Mouse (Mus musculus): ENCODE measurements at regions not wholly inside any gene's neighbourhood (a gene's known extent, or its start where the extent isn't known, plus 50 kb on each side); places are given as distances from the start of the nearest gene placed in this dataset.

DNA sequence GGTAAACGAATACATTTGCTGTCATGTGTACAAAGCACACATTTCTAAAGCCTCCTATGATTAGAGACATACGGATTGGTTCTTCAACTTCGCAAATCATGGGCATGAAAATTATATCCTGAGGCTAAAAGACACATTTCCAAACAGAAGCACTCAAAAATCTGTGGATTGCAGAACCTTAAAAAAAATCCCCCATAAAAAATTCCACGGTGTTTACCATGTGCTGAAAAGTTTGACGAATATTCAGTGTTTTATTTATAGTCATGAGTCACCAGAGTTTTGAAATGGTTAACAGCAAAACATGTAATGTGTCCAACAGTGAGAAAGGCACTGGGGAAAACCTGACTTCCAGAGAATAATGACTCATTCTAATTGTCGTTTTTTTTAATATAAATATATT is 1214.9 kb upstream of the Cited2 start:
- H3K36me3 ChIP-seq (ENCODE audit: control insufficient read depth, insufficient read depth, low read length), result no peaks in the 10 kb centered on the region
- no peak overlapping the region for H3K4me2 ChIP-seq (ENCODE audit: low read depth, low read length)
- no peak overlapping the region for H3K4me3 ChIP-seq (replicated peaks; ENCODE audit: low read length)
- H3K27me3 ChIP-seq (ENCODE audit: control insufficient read depth, insufficient read depth, low read length), result no peaks in the 10 kb centered on the region
- 65% methylated on average over 6 of the region's 6 CpGs for WGBS
- no peak overlapping the region for H3K9ac ChIP-seq (ENCODE audit: low read length)
- no peak overlapping the region for H3K27ac ChIP-seq (ENCODE audit: low read length)
- H3K4me1 ChIP-seq (ENCODE audit: control insufficient read depth, insufficient read depth, low read length), result no peaks in the 10 kb centered on the region
- no peak for ATAC-seq (ENCODE audit: insufficient read depth, low FRiP score)
- no peaks in the 10 kb centered on the region for H3K9me3 ChIP-seq (replicated peaks; ENCODE audit: control insufficient read depth, low read length)

DNA sequence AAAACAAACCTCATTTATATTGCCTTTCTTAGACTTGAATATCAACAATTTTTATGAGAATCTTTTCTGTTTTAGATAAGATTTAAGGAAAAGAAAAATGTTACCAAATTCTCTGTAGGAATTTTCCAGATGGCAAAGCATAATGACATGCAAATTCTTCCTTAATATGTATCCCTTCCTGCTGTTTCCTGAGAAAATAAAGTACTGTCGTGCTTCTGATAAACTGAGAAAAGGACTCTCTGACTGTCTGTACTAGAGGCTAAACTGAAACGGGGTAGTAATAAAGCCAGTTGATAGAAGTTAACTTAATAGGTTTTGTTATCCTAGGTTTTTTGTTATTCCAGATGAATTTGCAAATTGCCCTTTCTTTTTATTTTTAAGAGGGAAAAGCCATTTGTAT is 1208.4 kb upstream of the Cited2 start:
- ATAC-seq (ENCODE audit: insufficient read depth, low FRiP score), result no peak
- Histone ChIP-seq H3K4me2 (ENCODE audit: low read depth, low read length) (no peak overlapping the region), H3K27ac (ENCODE audit: low read length) (no peak overlapping the region), H3K27me3 (ENCODE audit: control insufficient read depth, insufficient read depth, low read length) (no peaks in the 10 kb centered on the region), H3K4me1 (ENCODE audit: control insufficient read depth, insufficient read depth, low read length) (no peaks in the 10 kb centered on the region), H3K4me3 (replicated peaks; ENCODE audit: low read length) (no peak overlapping the region), H3K9ac (ENCODE audit: low read length) (no peak overlapping the region), H3K9me3 (replicated peaks; ENCODE audit: control insufficient read depth, low read length) (no peaks in the 10 kb centered on the region), H3K36me3 (ENCODE audit: control insufficient read depth, insufficient read depth, low read length) (no peaks in the 10 kb centered on the region)
- 73% methylated on average over 2 of the region's 2 CpGs for WGBS

DNA sequence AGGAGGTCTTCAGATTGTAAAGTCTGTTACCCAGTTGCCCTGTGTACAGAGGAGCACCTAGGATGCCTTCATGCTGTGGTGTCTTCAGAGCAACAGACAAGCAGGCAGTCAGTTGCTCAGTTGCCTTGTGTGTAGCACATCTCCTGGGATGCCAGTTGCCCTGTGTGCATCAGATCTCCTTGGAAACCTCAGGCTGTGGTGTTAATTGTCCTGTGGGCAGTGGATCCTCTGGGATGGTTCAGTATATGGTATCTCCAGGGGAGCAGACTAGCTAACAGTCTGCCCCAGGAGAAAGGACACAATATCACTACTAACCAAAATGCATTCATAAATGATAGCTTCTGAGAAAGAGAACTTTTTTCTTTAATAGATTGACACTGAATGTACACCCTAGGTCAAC is 1201.1 kb upstream of the Cited2 start:
- Histone ChIP-seq H3K4me1 (ENCODE audit: control insufficient read depth, insufficient read depth, low read length) (no peaks in the 10 kb centered on the region), H3K36me3 (ENCODE audit: control insufficient read depth, insufficient read depth, low read length) (no peaks in the 10 kb centered on the region), H3K4me3 (replicated peaks; ENCODE audit: low read length) (no peak overlapping the region), H3K4me2 (ENCODE audit: low read depth, low read length) (no peak overlapping the region), H3K9ac (ENCODE audit: low read length) (no peak overlapping the region), H3K9me3 (replicated peaks; ENCODE audit: control insufficient read depth, low read length) (no peaks in the 10 kb centered on the region), H3K27ac (ENCODE audit: low read length) (no peak overlapping the region), H3K27me3 (ENCODE audit: control insufficient read depth, insufficient read depth, low read length) (no peaks in the 10 kb centered on the region)
- no peak for ATAC-seq (ENCODE audit: insufficient read depth, low FRiP score)

DNA sequence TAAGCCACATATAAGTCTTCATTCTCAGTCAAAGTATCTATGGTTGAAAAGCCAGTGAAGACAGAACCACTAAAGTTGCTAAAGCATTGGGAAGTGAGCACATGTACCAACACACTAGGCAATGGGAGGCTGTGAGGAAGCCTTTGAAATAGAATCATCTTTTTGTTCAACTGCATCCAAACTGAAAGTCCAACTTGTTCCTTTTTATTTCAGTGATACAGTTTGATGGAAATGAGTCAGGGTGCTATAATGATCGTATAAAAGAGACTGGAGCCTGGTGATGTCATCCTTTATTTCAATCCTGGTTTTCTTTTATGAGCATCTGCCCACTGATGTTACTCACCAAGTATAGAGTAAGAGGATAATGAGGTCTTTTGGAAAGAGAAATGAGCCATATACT is 1198.9 kb upstream of the Cited2 start:
- WGBS, result 89% methylated on average over 1 of the region's 1 CpGs
- H3K9me3 ChIP-seq (replicated peaks; ENCODE audit: control insufficient read depth, low read length), result no peaks in the 10 kb centered on the region
- no peaks in the 10 kb centered on the region for H3K27me3 ChIP-seq (ENCODE audit: control insufficient read depth, insufficient read depth, low read length)
- H3K9ac ChIP-seq (ENCODE audit: low read length), result no peak overlapping the region
- H3K36me3 ChIP-seq (ENCODE audit: control insufficient read depth, insufficient read depth, low read length), result no peaks in the 10 kb centered on the region
- no peak overlapping the region for H3K4me3 ChIP-seq (replicated peaks; ENCODE audit: low read length)
- H3K27ac ChIP-seq (ENCODE audit: low read length), result no peak overlapping the region
- no peaks in the 10 kb centered on the region for H3K4me1 ChIP-seq (ENCODE audit: control insufficient read depth, insufficient read depth, low read length)
- no peak overlapping the region for H3K4me2 ChIP-seq (ENCODE audit: low read depth, low read length)
- no peak for ATAC-seq (ENCODE audit: insufficient read depth, low FRiP score)

DNA sequence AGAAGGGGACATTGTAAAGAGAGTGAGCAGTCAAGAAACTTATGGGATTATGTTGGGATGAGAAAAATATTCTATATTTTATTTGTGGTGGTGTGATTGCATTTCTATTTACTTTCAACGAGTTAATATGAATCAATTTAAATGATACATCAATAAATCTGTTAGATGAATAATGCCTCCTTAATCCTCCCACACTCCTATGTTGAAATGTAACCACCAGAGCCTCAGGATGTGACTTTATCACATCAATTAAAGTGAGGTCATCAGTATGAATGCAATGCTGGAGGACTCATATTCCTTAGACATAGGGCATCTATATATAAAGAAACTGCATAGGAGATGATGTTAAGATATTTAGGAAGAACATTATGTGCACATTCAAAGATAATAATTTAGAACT is 1195.3 kb upstream of the Cited2 start:
- no peak overlapping the region for H3K9ac ChIP-seq (ENCODE audit: low read length)
- H3K4me3 ChIP-seq (replicated peaks; ENCODE audit: low read length), result no peak overlapping the region
- no peaks in the 10 kb centered on the region for H3K27me3 ChIP-seq (ENCODE audit: control insufficient read depth, insufficient read depth, low read length)
- no peaks in the 10 kb centered on the region for H3K9me3 ChIP-seq (replicated peaks; ENCODE audit: control insufficient read depth, low read length)
- H3K36me3 ChIP-seq (ENCODE audit: control insufficient read depth, insufficient read depth, low read length), result no peaks in the 10 kb centered on the region
- no peak overlapping the region for H3K4me2 ChIP-seq (ENCODE audit: low read depth, low read length)
- ATAC-seq (ENCODE audit: insufficient read depth, low FRiP score), result no peak
- 63% methylated on average over 1 of the region's 1 CpGs for WGBS
- H3K4me1 ChIP-seq (ENCODE audit: control insufficient read depth, insufficient read depth, low read length), result no peaks in the 10 kb centered on the region
- H3K27ac ChIP-seq (ENCODE audit: low read length), result no peak overlapping the region

DNA sequence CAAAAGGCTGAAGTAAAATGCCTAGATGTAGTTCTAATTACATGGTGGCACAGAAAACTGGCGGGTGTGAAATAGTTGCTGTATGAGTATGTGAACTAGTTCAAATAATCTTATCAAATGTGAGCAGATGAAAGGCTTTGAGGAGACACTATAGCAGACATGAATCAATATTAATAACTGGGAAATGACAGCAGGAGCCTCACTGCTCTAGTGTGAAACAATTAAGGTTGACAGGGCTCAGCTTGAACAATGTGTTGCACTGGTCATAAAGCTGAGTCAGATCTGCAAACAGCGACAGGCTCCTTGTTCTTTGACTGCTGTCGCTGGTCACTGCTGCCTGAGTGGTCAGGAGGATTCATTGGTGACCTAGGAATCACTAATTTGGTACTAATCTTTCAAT is 1185.4 kb upstream of the Cited2 start:
- WGBS, result 27% methylated on average over 3 of the region's 3 CpGs
- H3K27ac ChIP-seq (ENCODE audit: low read length), result no peak overlapping the region
- no peaks in the 10 kb centered on the region for H3K27me3 ChIP-seq (ENCODE audit: control insufficient read depth, insufficient read depth, low read length)
- no peak overlapping the region for H3K9ac ChIP-seq (ENCODE audit: low read length)
- no peak overlapping the region for H3K4me3 ChIP-seq (replicated peaks; ENCODE audit: low read length)
- no peaks in the 10 kb centered on the region for H3K9me3 ChIP-seq (replicated peaks; ENCODE audit: control insufficient read depth, low read length)
- H3K36me3 ChIP-seq (ENCODE audit: control insufficient read depth, insufficient read depth, low read length), result no peaks in the 10 kb centered on the region
- no peak for ATAC-seq (ENCODE audit: insufficient read depth, low FRiP score)
- no peaks in the 10 kb centered on the region for H3K4me1 ChIP-seq (ENCODE audit: control insufficient read depth, insufficient read depth, low read length)
- H3K4me2 ChIP-seq (ENCODE audit: low read depth, low read length), result no peak overlapping the region

DNA sequence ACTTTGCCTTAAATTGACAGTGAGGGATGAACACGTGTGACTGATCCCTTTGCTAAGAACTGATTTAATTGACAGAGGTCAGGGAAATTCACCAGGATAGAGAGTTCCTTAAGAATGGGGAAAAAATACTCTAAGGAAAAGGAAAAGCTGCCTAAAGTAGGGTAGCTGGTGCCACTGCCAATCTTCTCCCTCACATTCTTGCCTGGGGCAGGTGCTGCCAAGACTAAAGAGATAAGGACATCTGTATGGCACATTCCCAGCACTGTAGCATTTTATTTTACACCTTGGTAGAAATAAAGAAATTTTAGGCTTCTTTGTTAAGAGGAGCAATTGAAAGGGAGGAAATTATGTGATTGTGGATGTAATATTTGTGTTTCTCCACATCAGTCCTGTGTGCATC is 1184.6 kb upstream of the Cited2 start:
- H3K4me3 ChIP-seq (replicated peaks; ENCODE audit: low read length), result no peak overlapping the region
- whole genome bisulfite sequencing, result 25% methylated on average over 1 of the region's 1 CpGs
- ATAC-seq (ENCODE audit: insufficient read depth, low FRiP score), result no peak

DNA sequence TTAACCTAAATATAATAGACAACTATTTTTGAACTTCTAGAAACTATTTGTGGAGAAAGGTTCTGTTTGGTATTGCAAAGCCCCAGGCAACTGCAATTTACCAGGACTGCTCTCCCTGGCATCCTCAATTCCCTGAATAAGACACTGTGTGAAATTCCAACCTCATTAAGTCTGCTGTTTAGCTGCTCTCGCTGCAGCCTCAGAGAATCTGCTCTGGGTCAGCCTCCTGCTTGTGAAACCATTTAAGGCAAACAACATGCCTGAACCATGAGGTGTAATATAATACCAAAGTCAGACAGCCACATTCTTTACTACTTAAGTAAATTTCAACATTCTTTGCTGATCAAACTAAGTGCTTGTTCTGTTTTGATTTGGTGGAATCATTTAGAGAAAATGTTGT is 1177.6 kb upstream of the Cited2 start:
- Histone ChIP-seq H3K9ac (ENCODE audit: low read length) (no peak overlapping the region), H3K4me2 (ENCODE audit: low read depth, low read length) (no peak overlapping the region), H3K9me3 (replicated peaks; ENCODE audit: control insufficient read depth, low read length) (no peaks in the 10 kb centered on the region), H3K27me3 (ENCODE audit: control insufficient read depth, insufficient read depth, low read length) (no peaks in the 10 kb centered on the region), H3K4me1 (ENCODE audit: control insufficient read depth, insufficient read depth, low read length) (peaks cover 8% of the 10 kb centered on the region; the same call in 1 of the 2 replicates), H3K4me3 (replicated peaks; ENCODE audit: low read length) (no peak overlapping the region), H3K27ac (ENCODE audit: low read length) (peak overlapping the region; percentile 39; the same call in 1 of the 2 replicates), H3K36me3 (ENCODE audit: control insufficient read depth, insufficient read depth, low read length) (no peaks in the 10 kb centered on the region)
- 9% methylated on average over 1 of the region's 1 CpGs for whole genome bisulfite sequencing
- ATAC-seq (ENCODE audit: insufficient read depth, low FRiP score), result peak; percentile 53; the same call in 1 of the 2 replicates

More for the DNA sequence above, 1184.6 kb upstream of the Cited2 start:
- H3K27ac ChIP-seq (ENCODE audit: low read length), result no peak overlapping the region
- H3K4me2 ChIP-seq (ENCODE audit: low read depth, low read length), result no peak overlapping the region
- no peak overlapping the region for H3K9ac ChIP-seq (ENCODE audit: low read length)
- H3K36me3 ChIP-seq (ENCODE audit: control insufficient read depth, insufficient read depth, low read length), result no peaks in the 10 kb centered on the region
- H3K27me3 ChIP-seq (ENCODE audit: control insufficient read depth, insufficient read depth, low read length), result no peaks in the 10 kb centered on the region
- H3K9me3 ChIP-seq (replicated peaks; ENCODE audit: control insufficient read depth, low read length), result no peaks in the 10 kb centered on the region
- no peaks in the 10 kb centered on the region for H3K4me1 ChIP-seq (ENCODE audit: control insufficient read depth, insufficient read depth, low read length)

DNA sequence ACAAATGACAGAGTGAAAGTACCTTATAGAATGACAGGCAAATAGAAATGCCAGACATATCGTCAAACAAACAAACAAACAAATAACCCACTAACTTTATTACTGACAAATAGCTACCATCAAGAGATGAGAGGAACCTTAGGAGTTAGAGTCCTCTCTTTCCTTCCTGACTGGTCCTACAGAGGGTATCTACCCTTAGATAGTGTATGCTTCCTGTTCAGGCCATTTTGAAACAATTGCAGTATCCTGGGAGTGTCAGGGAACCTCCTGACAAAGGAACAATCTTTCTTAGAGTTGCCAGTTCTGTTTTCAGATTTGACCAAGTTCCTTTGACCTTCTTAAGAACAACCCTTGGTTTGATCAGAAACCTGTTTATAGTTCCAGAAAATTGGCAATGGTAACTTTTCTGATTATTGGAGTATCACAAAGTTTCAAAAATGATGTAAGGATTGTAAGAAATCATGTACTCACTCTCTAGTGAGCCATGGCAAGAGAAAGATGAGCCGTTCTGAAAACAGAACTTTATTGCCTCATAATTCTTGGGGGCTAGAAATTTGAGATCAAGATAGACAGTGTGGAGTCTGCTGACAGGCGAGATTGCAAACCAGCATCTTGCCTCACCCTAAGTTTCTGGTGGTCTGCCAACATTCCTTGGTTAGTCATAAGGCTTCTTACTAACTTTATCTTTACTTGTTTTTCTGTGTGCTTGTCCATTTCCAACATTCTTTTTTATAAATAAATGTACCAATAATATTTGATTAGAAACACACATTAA is 1170.0 kb upstream of the Cited2 start:
- no peak overlapping the region for H3K9ac ChIP-seq (ENCODE audit: low read length)
- no peaks in the 10 kb centered on the region for H3K4me1 ChIP-seq (ENCODE audit: control insufficient read depth, insufficient read depth, low read length)
- no peaks in the 10 kb centered on the region for H3K9me3 ChIP-seq (replicated peaks; ENCODE audit: control insufficient read depth, low read length)
- ATAC-seq (ENCODE audit: insufficient read depth, low FRiP score), result no peak
- H3K27me3 ChIP-seq (ENCODE audit: control insufficient read depth, insufficient read depth, low read length), result no peaks in the 10 kb centered on the region
- H3K4me2 ChIP-seq (ENCODE audit: low read depth, low read length), result no peak overlapping the region
- H3K4me3 ChIP-seq (replicated peaks; ENCODE audit: low read length), result no peak overlapping the region
- H3K27ac ChIP-seq (ENCODE audit: low read length), result no peak overlapping the region
- H3K36me3 ChIP-seq (ENCODE audit: control insufficient read depth, insufficient read depth, low read length), result no peaks in the 10 kb centered on the region
- 59% methylated on average over 3 of the region's 3 CpGs for WGBS

Measured in stomach, embryonic 16.5 days (tissue).